Mouse (Mus musculus): ENCODE data around the gene Cacnb1.

DNA sequence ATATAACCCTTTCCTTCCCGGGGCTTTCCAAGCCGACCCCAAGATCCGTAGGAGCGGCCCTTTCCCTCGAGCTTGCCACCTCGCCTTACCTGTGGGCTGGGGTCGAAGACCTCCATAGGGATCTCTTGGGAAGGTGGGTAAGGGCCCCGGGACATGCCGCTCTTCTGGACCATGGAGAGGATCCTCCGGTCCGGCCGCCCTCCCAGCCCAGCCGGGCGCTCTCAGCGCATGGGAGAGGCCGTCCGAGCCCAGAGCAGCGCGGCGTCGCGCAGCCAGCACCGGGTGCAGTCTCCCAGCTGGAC lies 630 bp downstream of the Cacnb1 start:
- TF ChIP-seq EP300 (IDR thresholded peaks at IDR 0.05) (no peak), CTCF (IDR thresholded peaks at IDR 0.05) (no peak)
